Mouse (Mus musculus) frontal cortex, postnatal 10 days (tissue): Measurements from ENCODE around the gene Capn7.

ENCODE experiments used
- DNase-seq, 2 experiments: peaks; one replicate each; pipeline ENCODE4 v3.0.0; 2022; ENCODE audit warnings: low spot score in 2 of 2, mixed read lengths in 1 of 2

Gene Capn7

GRCm38 (mm10) chr14:31414235-31414966, 78.0 kb downstream of the Capn7 start:
- no peak for DNase-seq

GRCm38 (mm10) chr14:31414967-31415376, 78.5 kb downstream of the Capn7 start:
- DNase-seq, result no peak

DNA sequence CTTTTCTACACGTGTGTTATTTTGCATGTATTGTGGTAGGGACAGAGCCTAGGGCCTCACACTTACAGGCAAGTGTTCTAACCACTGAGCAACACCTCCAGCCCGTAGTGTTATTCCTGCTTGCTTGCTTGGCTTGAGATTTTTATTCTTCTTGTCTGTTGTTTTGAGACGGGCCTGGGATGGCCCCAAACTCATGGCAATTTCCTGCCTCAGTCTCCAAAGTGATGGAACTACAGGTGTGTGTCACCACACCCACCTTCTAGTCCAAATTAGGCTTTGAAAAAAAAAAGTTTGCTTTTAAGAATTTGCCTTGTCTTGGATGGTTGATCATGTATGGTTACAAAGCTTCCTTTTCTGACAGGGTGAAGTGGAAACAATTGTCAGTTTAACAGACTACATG, 80.0 kb downstream of the Capn7 start:
- DNase-seq, result no peak

DNA sequence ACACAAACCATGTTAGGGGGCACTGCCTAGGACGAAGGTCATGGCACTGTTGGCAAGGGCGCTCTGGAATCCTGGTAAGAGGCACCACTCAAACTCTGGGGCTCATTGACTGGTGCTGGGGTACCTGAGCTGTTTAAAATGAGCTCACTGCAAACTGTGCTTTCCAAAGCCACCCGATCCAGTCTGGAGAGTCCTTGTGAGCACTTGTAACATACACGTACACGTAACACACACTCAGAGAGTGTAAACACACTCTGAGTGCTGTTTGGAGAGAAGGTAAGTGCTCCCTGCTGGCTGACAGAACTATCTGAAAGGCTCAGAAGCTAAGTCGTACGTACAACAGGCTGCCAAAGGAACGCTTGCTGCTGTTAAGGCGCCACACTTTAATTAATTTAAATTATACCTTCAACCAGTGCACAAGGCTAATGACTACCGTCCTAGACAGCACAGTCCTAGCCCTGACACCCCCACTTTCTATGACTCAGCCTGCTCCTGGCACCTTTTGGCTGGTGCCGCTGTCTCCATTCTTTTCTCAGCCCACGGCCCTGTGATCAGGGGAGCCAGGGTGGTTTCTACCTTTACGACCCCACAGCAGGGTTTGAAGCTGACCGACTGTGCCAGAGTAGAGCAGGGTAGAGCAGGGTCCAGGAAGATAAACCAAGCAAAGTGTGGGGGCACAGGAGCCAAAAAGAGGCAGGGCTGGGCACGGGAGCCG, 80.6 kb downstream of the Capn7 start:
- DNase-seq, result no peak

DNA sequence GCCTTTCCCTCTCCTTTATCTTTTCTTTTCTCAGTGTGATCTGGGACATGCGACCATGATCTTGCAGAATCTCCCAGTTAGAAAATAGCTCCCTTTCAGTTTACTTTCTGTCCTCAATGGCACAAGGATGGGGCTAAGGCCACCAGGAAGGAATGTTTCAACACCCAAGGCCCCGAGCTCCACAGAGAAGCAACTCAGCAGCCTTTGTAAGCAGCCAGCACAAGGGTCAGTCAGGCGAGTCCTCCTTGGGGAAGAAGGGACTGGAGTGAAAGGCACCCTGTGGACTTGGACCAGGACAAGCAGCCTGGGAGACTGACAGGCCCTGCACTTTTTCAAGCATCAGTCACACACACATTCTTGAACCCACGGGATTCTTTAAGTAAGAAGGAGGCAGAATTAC, 82.8 kb downstream of the Capn7 start:
- DNase-seq, result no peak

DNA sequence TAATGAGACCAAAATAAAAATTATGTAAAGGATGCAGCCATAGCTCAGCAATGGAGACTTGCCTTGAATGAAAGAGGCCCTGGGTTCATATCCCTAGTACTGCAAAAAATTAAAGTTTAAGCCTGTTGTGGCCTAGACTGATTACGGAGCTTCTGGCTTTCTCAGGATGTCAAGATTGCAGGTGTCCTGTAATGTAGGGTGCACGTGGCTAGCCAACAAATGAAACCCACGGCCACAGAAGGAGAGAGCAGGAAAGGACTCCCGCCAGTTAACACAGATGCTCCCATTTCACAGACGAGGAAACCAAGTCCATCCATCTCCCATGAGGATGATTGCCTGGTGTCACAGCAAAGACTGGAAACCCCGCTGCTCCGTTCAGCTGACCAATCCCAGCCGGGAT, 83.7 kb downstream of the Capn7 start:
- no peak for DNase-seq

GRCm38 (mm10) chr14:31420562-31420961, 84.1 kb downstream of the Capn7 start:
- DNase-seq, result no peak

DNA sequence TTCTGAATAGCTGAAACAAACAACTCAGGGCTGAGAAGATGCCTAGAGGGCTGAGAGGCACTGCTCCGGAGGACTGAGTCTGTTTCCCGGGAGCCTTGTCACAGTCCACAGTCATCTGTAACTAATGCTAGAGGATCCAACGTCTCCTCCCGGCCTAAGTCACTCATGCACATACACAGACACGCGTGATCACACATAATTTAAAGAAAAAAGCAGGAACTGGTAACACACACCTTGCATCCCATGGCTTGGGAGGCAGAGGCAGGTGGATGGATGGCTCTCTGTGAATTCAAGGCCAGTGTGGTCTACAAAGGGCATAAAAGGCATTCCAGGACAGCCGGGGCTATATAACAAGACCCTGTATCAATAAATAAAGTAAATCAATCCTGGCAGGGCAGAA, 84.5 kb downstream of the Capn7 start:
- no peak for DNase-seq
